Mouse (Mus musculus): ENCODE measurements at regions not wholly inside any gene's neighbourhood (a gene's known extent, or its start where the extent isn't known, plus 50 kb on each side); places are given as distances from the start of the nearest gene placed in this dataset.
A peak's percentile ranks its signal among the peaks of the same experiment; 100 is the strongest.

GRCm38 (mm10) chr11:48436712-48437111 lies 363.4 kb upstream of the Rack1 start:
- DNase-seq (ENCODE audit: low read depth, low spot score) = no peak

DNA sequence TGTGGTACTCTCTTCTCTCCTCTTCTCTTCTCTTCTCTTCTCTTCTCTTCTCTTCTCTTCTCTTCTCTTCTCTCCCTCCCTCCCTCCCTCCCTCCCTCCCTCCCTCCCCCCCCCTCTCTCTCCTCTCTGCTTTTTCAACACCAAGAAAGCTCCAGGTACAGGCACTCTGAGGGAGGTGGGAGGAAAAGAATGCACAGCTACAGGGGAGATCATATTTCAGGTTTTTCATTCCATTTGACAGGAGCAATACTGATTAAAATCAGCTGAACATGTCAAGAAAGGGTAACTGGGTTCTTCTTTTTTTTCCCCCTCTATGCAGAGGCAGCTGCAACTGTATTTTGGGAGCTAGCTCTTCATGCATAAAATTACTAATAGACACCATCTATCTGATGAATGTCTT lies 368.8 kb upstream of the Rack1 start:
- no peak for DNase-seq (ENCODE audit: low read depth, low spot score)

DNA sequence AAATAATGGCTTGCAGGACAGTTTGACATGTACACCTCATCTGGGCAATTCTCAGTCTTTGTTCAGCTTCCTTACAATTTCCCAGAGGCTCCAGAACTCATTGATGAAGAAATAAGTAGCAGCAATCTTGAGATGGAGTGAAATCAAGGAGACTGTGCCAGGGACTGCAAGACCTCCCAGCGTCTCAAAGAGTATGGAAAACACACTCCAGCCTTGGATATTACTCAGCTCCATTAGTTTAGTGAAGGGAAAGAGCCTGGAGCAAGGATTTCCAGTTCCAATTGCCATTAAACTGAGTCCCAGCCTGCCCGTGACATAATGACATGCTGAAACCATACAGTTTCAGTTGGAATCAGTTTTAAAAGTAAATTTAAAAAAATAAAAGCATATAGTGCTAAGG lies 372.7 kb upstream of the Rack1 start:
- DNase-seq (ENCODE audit: low read depth, low spot score) = no peak

DNA sequence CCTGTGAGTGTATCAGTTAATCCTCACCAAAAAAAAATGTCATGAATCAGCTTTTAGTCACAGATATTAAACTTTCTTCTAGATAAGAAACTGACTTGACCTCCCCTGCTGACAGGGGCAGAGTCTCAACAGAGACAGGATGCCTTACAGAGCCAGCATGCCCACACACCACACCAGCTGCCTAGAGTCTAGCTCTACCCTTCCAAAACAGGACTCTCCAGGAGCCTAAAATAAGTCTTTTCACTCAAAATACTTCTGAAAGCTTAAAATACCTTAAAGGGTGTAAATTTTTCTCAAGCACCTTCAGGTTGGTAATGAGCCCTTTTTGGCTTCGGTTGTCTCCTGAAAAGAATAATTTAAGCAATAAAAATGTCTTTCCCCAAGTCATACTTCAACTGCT lies 373.7 kb upstream of the Rack1 start:
- DNase-seq (ENCODE audit: low read depth, low spot score) = no peak

DNA sequence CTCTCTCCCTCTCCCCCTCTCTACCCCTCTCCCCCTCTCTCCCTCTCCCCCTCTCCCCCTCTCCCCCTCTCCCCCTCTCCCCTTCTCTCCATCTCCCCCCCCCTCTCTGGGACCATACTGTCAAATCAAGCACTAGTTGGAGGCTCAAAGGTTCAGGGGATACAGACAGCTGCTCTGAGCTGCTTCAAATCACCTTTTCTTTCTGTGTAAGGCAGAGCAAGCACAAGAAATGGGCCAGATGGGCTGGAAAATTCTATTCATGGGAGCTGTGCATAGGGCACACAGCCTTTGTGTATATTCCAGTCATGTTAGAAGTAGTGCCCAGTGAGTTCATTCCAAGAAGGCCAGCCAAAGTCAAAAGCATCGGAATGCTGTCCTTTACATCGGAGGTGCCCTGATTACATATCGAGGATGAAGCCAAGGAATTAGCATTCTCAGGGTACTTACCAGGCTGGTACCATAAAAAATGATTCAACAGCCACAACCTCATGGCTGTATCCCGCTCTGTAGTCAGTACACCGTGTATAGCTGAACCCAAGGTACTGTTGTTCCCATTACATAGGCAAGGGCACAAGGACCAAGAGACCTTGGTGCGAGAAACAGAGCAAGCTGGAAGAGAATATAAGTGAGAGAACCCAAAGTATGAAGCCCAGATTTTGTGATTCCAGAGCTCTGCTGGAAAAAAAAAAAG lies 381.9 kb upstream of the Rack1 start:
- no peak for DNase-seq (ENCODE audit: low read depth, low spot score)

DNA sequence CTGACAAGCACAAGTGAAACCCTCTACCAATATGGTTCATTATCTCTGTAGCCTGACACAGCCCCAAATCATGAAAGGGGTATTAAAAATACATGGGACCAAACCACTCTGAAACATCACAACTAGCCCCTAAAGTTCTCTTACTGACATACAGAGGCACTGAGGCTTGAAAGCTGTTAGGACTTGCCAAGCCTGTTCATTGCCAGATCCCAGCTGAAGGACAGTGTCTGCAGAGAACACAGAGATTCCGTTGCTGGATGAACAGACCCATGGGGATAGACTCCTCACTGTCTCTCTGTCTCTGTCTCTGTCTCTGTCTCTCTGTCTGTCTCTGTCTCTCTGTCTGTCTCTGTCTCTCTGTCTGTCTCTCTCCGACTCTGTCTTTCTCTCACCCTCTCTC lies 382.5 kb upstream of the Rack1 start:
- DNase-seq (ENCODE audit: low read depth, low spot score) = no peak

DNA sequence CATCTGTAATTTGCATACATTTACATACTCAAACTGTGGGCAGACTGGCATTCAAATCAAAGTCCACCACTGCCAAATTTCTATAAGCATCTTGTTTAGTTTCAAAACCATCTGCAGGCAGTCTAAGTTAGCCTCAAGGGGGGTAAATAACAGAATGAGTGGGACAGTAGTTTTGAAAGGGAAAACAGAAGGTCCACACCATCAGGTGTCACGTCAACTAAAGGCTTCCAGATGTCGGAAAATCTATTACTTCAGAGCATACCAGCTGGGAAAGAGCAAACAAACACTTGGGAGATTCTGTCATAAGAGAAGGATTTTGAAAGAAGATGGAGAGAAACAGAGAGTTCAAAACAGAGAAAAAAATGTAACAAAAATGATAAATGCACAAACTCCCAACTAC lies 402.1 kb upstream of the Rack1 start:
- DNase-seq (ENCODE audit: low read depth, low spot score) = no peak

DNA sequence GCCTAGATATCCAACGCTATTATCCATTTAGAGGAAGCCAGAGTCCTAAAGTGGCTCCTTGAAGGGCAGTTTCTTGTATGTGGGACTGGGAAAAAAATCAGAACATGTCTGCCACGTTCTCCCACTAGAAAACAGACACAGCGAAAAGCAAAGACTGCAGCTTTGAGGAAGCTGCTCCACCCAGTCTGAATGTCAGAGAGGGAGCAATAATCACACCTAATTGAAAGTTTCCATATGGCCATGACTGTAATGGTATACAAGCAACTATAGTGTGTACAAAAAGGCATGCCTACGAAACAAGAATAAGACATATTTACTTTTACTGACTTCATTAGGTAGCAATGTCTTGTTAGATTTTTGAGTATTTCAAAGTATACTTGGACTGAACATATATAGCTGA lies 392.7 kb upstream of the Sgcd start:
- no peak for DNase-seq (ENCODE audit: low read depth, low spot score)

DNA sequence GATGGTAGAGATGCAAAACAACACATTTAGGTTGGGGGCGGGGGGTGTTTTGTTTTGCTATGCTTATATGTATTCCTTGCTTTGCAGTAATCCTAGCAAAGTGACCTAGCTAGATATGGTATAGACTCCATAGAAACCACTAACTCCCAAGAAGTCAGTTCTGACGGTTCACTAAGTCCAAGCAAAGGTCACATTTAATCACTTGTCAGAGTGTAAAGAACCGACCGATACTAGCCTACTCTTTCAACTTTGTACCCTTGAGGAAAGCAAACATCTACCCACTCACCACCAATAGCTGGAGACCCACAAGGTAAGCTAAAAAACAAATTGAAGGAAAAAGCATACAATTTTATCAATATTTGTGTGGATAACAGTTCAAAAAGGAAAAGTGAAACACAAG lies 389.3 kb upstream of the Sgcd start:
- no peak for DNase-seq (ENCODE audit: low read depth, low spot score)

GRCm38 (mm10) chr11:48377269-48377668 lies 388.5 kb upstream of the Sgcd start:
- no peak for DNase-seq (ENCODE audit: low read depth, low spot score)

- DNase-seq (ENCODE audit: low read depth, low spot score) = no peak
These were observed 362.7 kb upstream of the Sgcd start for GRCm38 (mm10) chr11:48351349-48352023.

GRCm38 (mm10) chr11:48314500-48314899 lies 325.7 kb upstream of the Sgcd start:
- DNase-seq (ENCODE audit: low read depth, low spot score) = peak; percentile 16

- DNase-seq (ENCODE audit: low read depth, low spot score) = no peak
These were observed 306.6 kb upstream of the Sgcd start for GRCm38 (mm10) chr11:48295370-48295769.

DNA sequence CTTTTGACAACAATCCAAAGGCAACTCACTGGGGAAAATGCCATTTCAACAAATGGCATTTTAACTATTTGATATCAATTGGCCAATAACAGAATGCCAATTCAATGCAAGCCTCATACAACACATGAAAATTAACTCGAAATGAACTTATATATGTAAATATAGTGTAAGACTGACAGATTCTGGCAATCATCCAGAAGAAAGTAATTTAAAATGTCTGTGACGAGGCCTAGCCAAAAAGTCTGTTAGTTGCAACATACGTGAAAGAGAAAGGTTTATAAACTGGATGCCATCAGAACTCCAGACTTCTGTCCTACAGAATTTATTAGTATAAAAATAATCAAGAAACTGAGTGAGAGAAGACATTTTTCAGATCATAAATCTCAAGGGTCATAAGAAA lies 273.7 kb upstream of the Sgcd start:
- DNase-seq (ENCODE audit: low read depth, low spot score) = no peak

GRCm38 (mm10) chr11:48261089-48261488 lies 272.3 kb upstream of the Sgcd start:
- no peak for DNase-seq (ENCODE audit: low read depth, low spot score)

DNA sequence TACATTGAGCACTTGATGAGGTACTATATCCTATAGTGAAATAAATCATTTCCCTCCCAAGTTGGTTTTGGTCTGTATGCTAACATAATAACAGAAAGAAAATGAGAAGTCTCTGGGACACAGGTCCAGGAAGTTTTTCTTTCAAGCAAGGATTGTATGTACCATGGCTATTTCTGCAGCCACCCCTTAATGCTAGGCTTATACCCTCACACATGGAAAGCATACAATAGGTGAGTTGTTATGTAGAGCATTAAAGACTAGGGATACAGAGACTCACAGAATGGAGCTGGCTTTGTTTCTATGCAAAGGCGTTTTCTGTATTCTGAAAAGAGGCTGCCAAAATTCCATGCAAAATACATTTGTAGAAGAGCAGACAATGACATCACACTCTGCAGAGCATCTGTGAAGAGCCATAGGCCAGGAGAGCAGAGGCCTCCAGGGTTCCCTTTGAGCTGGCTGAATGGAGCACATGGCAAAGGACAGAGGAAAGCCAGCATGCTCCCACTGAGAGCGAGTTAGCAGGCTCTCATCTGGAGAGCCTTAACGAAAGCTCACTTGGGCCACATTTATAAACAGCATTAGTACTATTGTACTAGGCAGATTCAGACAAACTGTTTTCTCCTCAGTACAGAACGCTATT lies 262.0 kb upstream of the Sgcd start:
- no peak for DNase-seq (ENCODE audit: low read depth, low spot score)

GRCm38 (mm10) chr11:48249315-48249714 lies 260.5 kb upstream of the Sgcd start:
- DNase-seq (ENCODE audit: low read depth, low spot score) = no peak

- no peak for DNase-seq (ENCODE audit: low read depth, low spot score)
These were observed 232.4 kb upstream of the Sgcd start for GRCm38 (mm10) chr11:48221156-48221555.

GRCm38 (mm10) chr11:48219157-48219556 lies 230.4 kb upstream of the Sgcd start:
- no peak for DNase-seq (ENCODE audit: low read depth, low spot score)

DNA sequence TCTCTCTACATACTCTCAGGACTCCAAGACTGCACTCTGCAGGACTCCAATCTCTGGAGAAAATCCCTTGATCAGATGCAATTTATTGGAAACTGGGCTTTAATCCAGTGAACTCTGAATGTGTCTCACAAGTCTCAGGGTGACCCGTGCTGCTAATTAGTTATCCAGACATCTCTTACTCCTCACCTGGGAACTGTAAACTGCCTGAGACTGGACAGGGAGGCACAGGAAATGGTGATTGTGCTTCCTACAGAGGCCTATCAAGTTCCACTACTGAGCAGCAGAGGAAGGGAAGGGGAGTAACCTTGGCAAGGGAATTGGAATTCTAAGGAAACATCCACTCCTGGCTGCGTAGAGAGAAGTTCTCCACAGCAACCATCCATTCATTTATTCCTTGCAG lies 228.0 kb upstream of the Sgcd start:
- DNase-seq (ENCODE audit: low read depth, low spot score) = no peak

GRCm38 (mm10) chr11:48186604-48187003 lies 197.8 kb upstream of the Sgcd start:
- no peak for DNase-seq (ENCODE audit: low read depth, low spot score)

GRCm38 (mm10) chr11:48178943-48179342 lies 190.2 kb upstream of the Sgcd start:
- DNase-seq (ENCODE audit: low read depth, low spot score) = peak; percentile 2

DNA sequence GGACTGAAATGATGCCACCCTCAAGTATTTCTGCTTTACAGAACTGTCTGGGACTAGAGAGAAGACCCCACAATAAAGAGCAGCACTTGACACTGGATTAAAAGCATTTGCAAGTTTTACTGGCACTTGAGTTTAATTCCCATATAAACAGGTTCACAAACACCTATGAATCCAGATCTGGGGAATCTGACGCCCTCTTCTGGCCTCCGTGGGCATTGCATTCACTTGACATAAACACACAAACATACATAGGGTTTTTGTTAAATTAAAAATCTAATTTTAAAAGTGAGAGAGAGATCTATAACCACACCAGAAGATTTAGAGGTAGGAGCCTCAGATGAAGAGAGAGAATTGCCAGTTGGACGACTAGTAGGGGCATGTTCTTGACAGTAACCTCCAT lies 189.4 kb upstream of the Sgcd start:
- DNase-seq (ENCODE audit: low read depth, low spot score) = no peak

Measured in embryo, embryonic 11.5 days (tissue).